Mouse (Mus musculus): ENCODE results near the gene Grip1. TPM values are rescaled to one million over a fixed set of nuclear protein-coding genes. Genes with fewer than 3 reads are reported as not detected.

Gene Grip1
- polyA plus RNA-seq, 1 experiment from 2014 or later = 0.86 TPM

- H3K4me1 ChIP-seq (ENCODE audit: insufficient read depth) = no peaks in the 10 kb centered on the region
- H3K36me3 ChIP-seq (replicated peaks; ENCODE audit: insufficient read depth, low read length) = no peaks in the 10 kb centered on the region
- H3K27ac ChIP-seq (ENCODE audit: low read depth) = no peak overlapping the region
- no peak overlapping the region for H3K9ac ChIP-seq (replicated peaks)
- no peaks in the 10 kb centered on the region for H3K27me3 ChIP-seq (ENCODE audit: insufficient read depth, low read length)
- no peak for TF ChIP-seq CTCF (IDR thresholded peaks at IDR 0.05; ENCODE audit: low read depth)
- H3K9me3 ChIP-seq (ENCODE audit: low read length) = no peaks in the 10 kb centered on the region
- ATAC-seq = no peak
- WGBS (ENCODE audit: insufficient replicate concordance) = 74% methylated on average over 19 of the region's 19 CpGs
- no peak overlapping the region for H3K4me3 ChIP-seq (ENCODE audit: low read depth, low read length)
- no peak overlapping the region for H3K4me2 ChIP-seq (ENCODE audit: low read depth, low read length)
- no peak for DNase-seq
Measured at GRCm38 (mm10) chr10:119735011-119735992, 281.7 kb downstream of the Grip1 start.

- Histone ChIP-seq H3K27me3 (ENCODE audit: insufficient read depth, low read length) (no peaks in the 10 kb centered on the region), H3K9ac (replicated peaks) (no peak overlapping the region), H3K4me1 (ENCODE audit: insufficient read depth) (no peaks in the 10 kb centered on the region), H3K36me3 (replicated peaks; ENCODE audit: insufficient read depth, low read length) (no peaks in the 10 kb centered on the region), H3K4me3 (ENCODE audit: low read depth, low read length) (no peak overlapping the region), H3K27ac (ENCODE audit: low read depth) (no peak overlapping the region), H3K9me3 (ENCODE audit: low read length) (no peaks in the 10 kb centered on the region), H3K4me2 (ENCODE audit: low read depth, low read length) (no peak overlapping the region)
- ATAC-seq (no peak), DNase-seq (no peak)
- TF ChIP-seq CTCF (IDR thresholded peaks at IDR 0.05; ENCODE audit: low read depth) (no peak), EP300 (IDR thresholded peaks at IDR 0.05; ENCODE audit: low read depth) (no peak)
- WGBS (ENCODE audit: insufficient replicate concordance) = 79% methylated on average over 7 of the region's 7 CpGs
Measured at GRCm38 (mm10) chr10:119739466-119739865, 285.8 kb downstream of the Grip1 start.

- no peaks in the 10 kb centered on the region for H3K4me1 ChIP-seq (ENCODE audit: insufficient read depth)
Measured at GRCm38 (mm10) chr10:119742722-119743121, 289.1 kb downstream of the Grip1 start.

GRCm38 (mm10) chr10:119752361-119752798 is 298.8 kb downstream of the Grip1 start:
- no peak for TF ChIP-seq EP300 (IDR thresholded peaks at IDR 0.05; ENCODE audit: low read depth)
- TF ChIP-seq CTCF (IDR thresholded peaks at IDR 0.05; ENCODE audit: low read depth) = no peak
- H3K9ac ChIP-seq (replicated peaks) = no peak overlapping the region
- H3K27ac ChIP-seq (ENCODE audit: low read depth) = no peak overlapping the region
- no peak for DNase-seq
- ATAC-seq = no peak
- H3K4me3 ChIP-seq (ENCODE audit: low read depth, low read length) = no peak overlapping the region
- no peaks in the 10 kb centered on the region for H3K4me1 ChIP-seq (ENCODE audit: insufficient read depth)
- no peak overlapping the region for H3K4me2 ChIP-seq (ENCODE audit: low read depth, low read length)
- WGBS (ENCODE audit: insufficient replicate concordance) = 60% methylated on average over 6 of the region's 6 CpGs
- H3K9me3 ChIP-seq (ENCODE audit: low read length) = no peaks in the 10 kb centered on the region
- no peaks in the 10 kb centered on the region for H3K36me3 ChIP-seq (replicated peaks; ENCODE audit: insufficient read depth, low read length)
- H3K27me3 ChIP-seq (ENCODE audit: insufficient read depth, low read length) = no peaks in the 10 kb centered on the region

More at GRCm38 (mm10) chr10:119742722-119743121, 289.1 kb downstream of the Grip1 start:
- Histone ChIP-seq H3K9me3 (ENCODE audit: low read length) (no peaks in the 10 kb centered on the region), H3K9ac (replicated peaks) (no peak overlapping the region), H3K4me3 (ENCODE audit: low read depth, low read length) (no peak overlapping the region), H3K36me3 (replicated peaks; ENCODE audit: insufficient read depth, low read length) (no peaks in the 10 kb centered on the region), H3K27me3 (ENCODE audit: insufficient read depth, low read length) (no peaks in the 10 kb centered on the region), H3K27ac (ENCODE audit: low read depth) (no peak overlapping the region), H3K4me2 (ENCODE audit: low read depth, low read length) (no peak overlapping the region)
- 60% methylated on average over 8 of the region's 8 CpGs for WGBS (ENCODE audit: insufficient replicate concordance)
- no peak for TF ChIP-seq CTCF (IDR thresholded peaks at IDR 0.05; ENCODE audit: low read depth)
- TF ChIP-seq EP300 (IDR thresholded peaks at IDR 0.05; ENCODE audit: low read depth) = no peak
- DNase-seq = no peak
- no peak for ATAC-seq

GRCm38 (mm10) chr10:119756271-119756670 is 302.6 kb downstream of the Grip1 start:
- Histone ChIP-seq H3K36me3 (replicated peaks; ENCODE audit: insufficient read depth, low read length) (no peaks in the 10 kb centered on the region), H3K4me2 (ENCODE audit: low read depth, low read length) (no peak overlapping the region), H3K27me3 (ENCODE audit: insufficient read depth, low read length) (no peaks in the 10 kb centered on the region), H3K9ac (replicated peaks) (no peak overlapping the region), H3K9me3 (ENCODE audit: low read length) (no peaks in the 10 kb centered on the region), H3K4me1 (ENCODE audit: insufficient read depth) (no peaks in the 10 kb centered on the region), H3K27ac (ENCODE audit: low read depth) (no peak overlapping the region), H3K4me3 (ENCODE audit: low read depth, low read length) (no peak overlapping the region)
- 73% methylated on average over 7 of the region's 7 CpGs for WGBS (ENCODE audit: insufficient replicate concordance)
- ATAC-seq (no peak), DNase-seq (no peak)
- TF ChIP-seq EP300 (IDR thresholded peaks at IDR 0.05; ENCODE audit: low read depth) = no peak
- no peak for TF ChIP-seq CTCF (IDR thresholded peaks at IDR 0.05; ENCODE audit: low read depth)

GRCm38 (mm10) chr10:119757219-119757618 is 303.6 kb downstream of the Grip1 start:
- 74% methylated on average over 6 of the region's 6 CpGs for WGBS (ENCODE audit: insufficient replicate concordance)
- no peaks in the 10 kb centered on the region for H3K9me3 ChIP-seq (ENCODE audit: low read length)
- no peak for ATAC-seq

More at GRCm38 (mm10) chr10:119757219-119757618, 303.6 kb downstream of the Grip1 start:
- no peaks in the 10 kb centered on the region for H3K4me1 ChIP-seq (ENCODE audit: insufficient read depth)
- H3K4me2 ChIP-seq (ENCODE audit: low read depth, low read length) = no peak overlapping the region
- no peaks in the 10 kb centered on the region for H3K36me3 ChIP-seq (replicated peaks; ENCODE audit: insufficient read depth, low read length)
- H3K9ac ChIP-seq (replicated peaks) = no peak overlapping the region
- H3K27ac ChIP-seq (ENCODE audit: low read depth) = no peak overlapping the region
- TF ChIP-seq EP300 (IDR thresholded peaks at IDR 0.05; ENCODE audit: low read depth) (no peak), CTCF (IDR thresholded peaks at IDR 0.05; ENCODE audit: low read depth) (no peak)
- DNase-seq = no peak
- H3K4me3 ChIP-seq (ENCODE audit: low read depth, low read length) = no peak overlapping the region
- no peaks in the 10 kb centered on the region for H3K27me3 ChIP-seq (ENCODE audit: insufficient read depth, low read length)

Data from liver, postnatal 0 days (tissue).